ENCODE assay signal across 17 mouse cellular contexts in the genomic region with DNA sequence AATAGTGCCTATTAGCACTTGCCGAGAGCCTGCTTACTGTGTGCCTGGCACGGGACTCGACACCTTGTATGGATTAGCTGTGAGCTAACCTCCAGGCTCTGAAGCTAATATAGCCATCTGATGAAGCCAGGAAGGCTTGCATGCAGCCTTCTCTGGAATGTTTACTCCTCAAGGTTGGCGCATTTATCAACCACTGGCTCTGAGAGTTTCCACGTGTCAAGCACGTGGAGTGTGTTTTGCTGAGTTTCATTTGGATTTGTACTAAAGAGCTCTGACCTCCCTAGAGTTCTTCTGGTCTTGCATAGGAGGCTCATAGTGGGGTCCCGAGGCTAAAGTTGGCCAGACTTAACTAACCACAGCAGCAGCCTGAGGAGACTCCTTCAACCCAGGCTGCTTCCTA. TPM values are rescaled to one million over a fixed set of nuclear protein-coding genes. Genes with fewer than 3 reads are reported as not detected.
DNase-seq lines count a peak whose midpoint lies in the region; ATAC-seq lines count a peak whose summit lies in the region.
"Had no signal": no experiment of that assay in that cellular context is flagged by ENCODE, and none has a peak within 500 bp of the region (broad histone marks: within the 10 kb centered on the region; RNA-seq: fewer than 3 reads in every experiment).

No protein-coding gene starts in this region.

- no peaks in the 10 kb centered on the region for H3K27me3 ChIP-seq in embryonic facial prominence, embryonic 13.5 days
- no peaks in the 10 kb centered on the region for H3K27me3 ChIP-seq in limb, embryonic 10.5 days (ENCODE audit: low read depth, poor library complexity, severe bottlenecking)
- H3K27me3 ChIP-seq in limb, embryonic 15.5 days = no peaks in the 10 kb centered on the region
- H3K27me3 ChIP-seq: forebrain, embryonic 13.5 days; intestine, embryonic 15.5 days had no signal

- no peak overlapping the region for H3K9ac ChIP-seq in embryonic facial prominence, embryonic 13.5 days
- H3K9ac ChIP-seq in limb, embryonic 15.5 days = no peak overlapping the region
- H3K9ac ChIP-seq: forebrain, embryonic 13.5 days; forebrain, postnatal 0 days; heart, embryonic 12.5 days; hindbrain, embryonic 14.5 days; intestine, embryonic 15.5 days had no signal

- H3K4me3 ChIP-seq in embryonic facial prominence, embryonic 13.5 days = no peak overlapping the region
- H3K4me3 ChIP-seq in limb, embryonic 10.5 days = no peak overlapping the region
- no peak overlapping the region for H3K4me3 ChIP-seq in limb, embryonic 15.5 days
- H3K4me3 ChIP-seq: forebrain, embryonic 13.5 days; heart, adult 2 months; heart, embryonic 12.5 days; hindbrain, embryonic 10.5 days; intestine, embryonic 15.5 days had no signal

- peak; percentile 62 for DNase-seq in NIH3T3 (ENCODE audit: low read depth)
- DNase-seq in limb, embryonic 10.5 days (ENCODE audit: low spot score) = no peak
- no peak for DNase-seq in cerebellum, adult 9-11 months
- DNase-seq: adrenal gland, postnatal 14 days; cerebellum, adult 11-12 months; cerebellum, adult 9-10 months; cerebellum, postnatal 36 days; forebrain, postnatal 0 days; heart, adult 2 months had no signal

- no peaks in the 10 kb centered on the region for H3K9me3 ChIP-seq in embryonic facial prominence, embryonic 13.5 days
- H3K9me3 ChIP-seq in limb, embryonic 10.5 days (replicated peaks) = no peaks in the 10 kb centered on the region
- no peaks in the 10 kb centered on the region for H3K9me3 ChIP-seq in limb, embryonic 15.5 days
- H3K9me3 ChIP-seq: forebrain, embryonic 13.5 days; heart, embryonic 12.5 days; hindbrain, embryonic 10.5 days; intestine, embryonic 15.5 days had no signal

- H3K4me2 ChIP-seq in embryonic facial prominence, embryonic 13.5 days = no peak overlapping the region
- H3K4me2 ChIP-seq in limb, embryonic 15.5 days = no peak overlapping the region
- H3K4me2 ChIP-seq: forebrain, embryonic 13.5 days; heart, embryonic 12.5 days; hindbrain, embryonic 14.5 days; intestine, embryonic 15.5 days had no signal

- peak overlapping the region; percentile 88 for H3K27ac ChIP-seq in embryonic facial prominence, embryonic 13.5 days
- H3K27ac ChIP-seq in limb, embryonic 10.5 days = peak overlapping the region; percentile 44; the same call in 1 of the 2 replicates
- peak overlapping the region; percentile 38; the same call in 1 of the 2 replicates for H3K27ac ChIP-seq in limb, embryonic 15.5 days
- H3K27ac ChIP-seq: forebrain, embryonic 13.5 days; hindbrain, embryonic 10.5 days; hindbrain, embryonic 14.5 days; intestine, embryonic 15.5 days had no signal

- H3K4me1 ChIP-seq in embryonic facial prominence, embryonic 13.5 days = peaks cover 51% of the 10 kb centered on the region
- peaks cover 43% of the 10 kb centered on the region for H3K4me1 ChIP-seq in limb, embryonic 10.5 days
- peaks cover 41% of the 10 kb centered on the region for H3K4me1 ChIP-seq in limb, embryonic 15.5 days
- H3K4me1 ChIP-seq: forebrain, embryonic 13.5 days; hindbrain, embryonic 10.5 days had no signal

- ATAC-seq in embryonic facial prominence, embryonic 13.5 days (ENCODE audit: insufficient number of reproducible peaks, insufficient read depth, low FRiP score, low TSS enrichment, low read depth) = no peak
- ATAC-seq in limb, embryonic 15.5 days (ENCODE audit: insufficient number of reproducible peaks, low FRiP score, low TSS enrichment, low read depth) = no peak
- no peak for ATAC-seq in activated CD4-positive, CD25-positive, alpha-beta regulatory T cell, adult 4 months
- ATAC-seq: forebrain, embryonic 13.5 days; forebrain, postnatal 0 days; intestine, embryonic 15.5 days had no signal

- no peaks in the 10 kb centered on the region for H3K36me3 ChIP-seq in embryonic facial prominence, embryonic 13.5 days
- H3K36me3 ChIP-seq in limb, embryonic 10.5 days = no peaks in the 10 kb centered on the region
- H3K36me3 ChIP-seq in limb, embryonic 15.5 days = peaks cover 7% of the 10 kb centered on the region; the same call in 1 of the 2 replicates
- H3K36me3 ChIP-seq: heart, embryonic 12.5 days; hindbrain, embryonic 10.5 days; intestine, embryonic 15.5 days had no signal

- WGBS in embryonic facial prominence, embryonic 13.5 days = 49% methylated on average over 7 of the region's 7 CpGs
- 58% methylated on average over 7 of the region's 7 CpGs for WGBS in limb, embryonic 10.5 days
- 27% methylated on average over 7 of the region's 7 CpGs for WGBS in limb, embryonic 15.5 days

RNA-seq across cellular contexts. Expression of a gene that starts 55.2 kb away (rescaled TPM):
- 10.9 and 12.4 TPM in 2 replicates for polyA plus RNA-seq in embryonic facial prominence, embryonic 13.5 days (2015; fragmentation: Nextera tagmentation; extraction: Ambion mirVana)
- 0.87 and 2.7 TPM in 2 replicates for polyA plus RNA-seq in limb, embryonic 10.5 days (2016; fragmentation: Nextera tagmentation; extraction: Ambion mirVana)
- polyA plus RNA-seq in limb, embryonic 15.5 days (2015; fragmentation: Nextera tagmentation; extraction: Ambion mirVana) = 11.1 and 11.7 TPM in 2 replicates
- polyA plus RNA-seq in activated CD4-positive, CD25-positive, alpha-beta regulatory T cell, adult 4 months (2017; shearing (Covaris generic)) = not detected

Comparison
In these comparisons a context has a peak if more than half of its experiments do, and no peak if none do; other contexts are left out.
1. H3K27ac ChIP-seq: peak in every context shown above with its lines; median percentile 88 in embryonic facial prominence, embryonic 13.5 days; 44 in limb, embryonic 10.5 days; 38 in limb, embryonic 15.5 days.